Mouse (Mus musculus) embryonic stem cell, embryonic (primary cell): ENCODE data around the gene Fbxl15.

Source experiments
- CTCF ChIA-PET, 4 experiments: fragments of 300-600 bp in 2 of 4; fragments of 350-600 bp in 2 of 4; sonication (Branson Sonifier 250); formaldehyde crosslinking; loops; one replicate each; lab custom pipeline; 2022; ENCODE audit warnings: inconsistent platforms in 2 of 4; lab: Charles Lee
- POLR2A ChIA-PET, 4 experiments: fragments of 300-600 bp in 2 of 4; fragments of 350-600 bp in 2 of 4; sonication (Branson Sonifier 250); formaldehyde crosslinking; loops; one replicate each; lab custom pipeline; 2022; ENCODE audit warnings: antibody characterized with exemption in 4 of 4, inconsistent platforms in 1 of 4; lab: Charles Lee

Gene Fbxl15

GRCm38 (mm10) chr19:46304908-46305333, 23.1 kb upstream of the Fbxl15 start:
- ChIA-PET CTCF (interaction anchor here (0.5 to 2.1 kb wide), 40 partner anchors 10 to 265 kb away, joined by 3 to 18 read pairs (median 5); partner anchors contain the start of genes Fbxl15 (in 2 of the 4), Actr1a (in 1 of the 4), Elovl3 (in 1 of the 4) and Gbf1 (in 1 of the 4)), POLR2A (interaction anchor here in 3 of 4 experiments (0.9 to 3.2 kb wide), 25 partner anchors 10 to 268 kb away, joined by 3 to 16 read pairs (median 5); partner anchors contain the start of genes Fbxl15 (in 3 of the 3), Gbf1 (in 1 of the 3), Nolc1 (in 1 of the 3) and Pitx3 (in 1 of the 3))

DNA sequence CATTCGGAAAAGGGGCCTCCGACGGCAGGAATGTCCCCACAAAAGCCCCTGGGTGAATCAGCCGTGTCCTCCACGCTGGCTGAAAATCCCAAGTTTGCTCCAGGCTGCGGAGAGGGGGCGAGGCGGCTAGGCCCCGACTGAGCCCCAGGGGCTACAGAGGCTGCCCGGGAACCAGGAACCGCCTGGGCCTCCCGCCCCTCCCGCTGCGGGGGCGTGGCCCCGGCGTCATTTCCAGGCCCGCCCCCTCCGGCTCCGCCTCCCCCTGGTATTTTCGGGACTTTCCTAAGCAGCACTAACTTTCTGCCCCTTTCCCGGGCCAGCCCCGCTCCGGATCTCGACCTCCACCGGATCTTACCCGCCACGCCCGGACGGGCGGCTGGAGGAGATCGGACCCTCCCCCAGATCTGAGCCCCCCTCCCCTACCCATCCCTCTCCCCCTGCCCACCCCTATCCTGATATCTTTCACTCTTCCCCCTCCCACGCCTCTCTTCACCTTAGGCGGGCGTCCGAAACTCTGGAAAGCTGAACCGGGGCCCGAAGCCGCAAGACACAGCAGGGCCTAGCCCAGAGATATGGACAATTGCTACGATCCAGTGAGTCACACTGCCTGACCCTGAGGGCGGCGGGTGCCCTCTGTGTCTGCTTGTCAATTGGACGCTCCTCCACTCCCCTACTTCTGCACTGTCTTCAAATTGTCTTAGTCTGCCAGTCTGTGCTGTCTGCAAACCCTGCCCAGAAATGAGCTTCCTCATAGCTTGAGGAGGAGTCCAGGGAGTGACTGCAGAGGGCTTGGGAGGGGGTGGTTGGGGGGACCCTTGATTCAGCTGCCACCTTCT, 22.3 kb upstream of the Fbxl15 start:
- POLR2A ChIA-PET = interaction anchor here in 3 of 4 experiments (0.6 to 3.2 kb wide), 11 partner anchors 10 to 268 kb away, joined by 3 to 16 read pairs (median 7); partner anchors contain the start of genes Fbxl15 (in 2 of the 3) and Nolc1 (in 1 of the 3)

DNA sequence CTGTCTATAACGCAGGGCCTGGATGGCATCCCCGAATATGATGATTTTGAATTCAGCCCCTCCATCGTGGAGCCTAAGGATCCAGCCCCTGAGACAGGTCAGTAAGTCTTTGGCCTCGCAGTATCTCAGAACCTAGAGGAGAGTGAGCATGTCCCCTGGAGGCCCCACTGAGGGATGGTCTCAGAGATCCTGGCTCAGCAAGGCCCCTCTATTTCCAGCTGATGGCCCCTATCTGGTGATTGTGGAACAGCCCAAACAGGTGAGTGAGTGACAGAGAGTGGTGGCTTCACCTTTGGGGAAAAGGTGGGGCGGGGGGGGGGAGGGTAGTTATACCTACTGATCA, 21.7 kb upstream of the Fbxl15 start:
- ChIA-PET POLR2A (interaction anchor here in 2 of 4 experiments (0.6 to 3.2 kb wide), 3 partner anchors 9 to 98 kb away, joined by 3 to 16 read pairs (median 7); no protein-coding TSS in a partner anchor), CTCF (interaction anchor here in 3 of 4 experiments (0.6 to 0.9 kb wide), 4 partner anchors 8 to 165 kb away, joined by 3 to 14 read pairs (median 3); no protein-coding TSS in a partner anchor)

More for the DNA sequence above, 22.3 kb upstream of the Fbxl15 start:
- CTCF ChIA-PET = interaction anchor here in 3 of 4 experiments (0.6 to 2.1 kb wide), 12 partner anchors 8 to 166 kb away, joined by 3 to 16 read pairs (median 5); partner anchors contain the start of gene Fbxl15 (in 1 of the 3)

- POLR2A ChIA-PET = interaction anchor here in 2 of 4 experiments (0.5 to 3.2 kb wide), 6 partner anchors 9 to 196 kb away, joined by 3 to 16 read pairs (median 3); partner anchors contain the start of gene Fbxl15 (in 1 of the 2)
- CTCF ChIA-PET = interaction anchor here in 3 of 4 experiments (0.5 to 0.9 kb wide), 3 partner anchors 7 to 337 kb away, joined by 3 read pairs; no protein-coding TSS in a partner anchor
These were observed 21.2 kb upstream of the Fbxl15 start for GRCm38 (mm10) chr19:46306751-46307289.

DNA sequence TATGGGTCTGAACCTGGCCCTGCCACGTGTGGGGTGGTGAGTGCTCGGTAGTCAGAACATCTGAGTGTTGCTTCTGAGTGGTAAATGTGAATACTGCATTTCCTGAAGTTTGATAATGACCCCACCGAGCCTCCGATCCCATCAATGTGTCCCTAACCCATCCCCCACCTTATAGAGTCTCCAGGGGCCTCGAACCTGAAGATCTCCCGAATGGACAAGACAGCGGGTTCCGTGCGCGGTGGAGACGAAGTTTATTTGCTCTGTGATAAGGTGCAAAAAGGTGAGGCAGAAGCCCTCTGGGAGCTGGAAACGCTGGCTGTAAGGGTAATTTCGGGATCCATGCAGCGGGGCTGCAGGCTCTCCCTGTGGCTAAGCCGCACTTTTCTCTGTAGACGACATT, 20.2 kb upstream of the Fbxl15 start:
- CTCF ChIA-PET = interaction anchor here in 1 of 4 experiments (0.5 kb wide), 1 partner anchor 175 kb away, joined by 3 read pairs; no protein-coding TSS in a partner anchor
- POLR2A ChIA-PET = interaction anchor here in 2 of 4 experiments (0.6 to 1.5 kb wide), 4 partner anchors 21 to 195 kb away, joined by 3 to 7 read pairs (median 3); partner anchors contain the start of gene Fbxl15 (in 1 of the 2)

- ChIA-PET CTCF (interaction anchor here (0.6 to 2.6 kb wide), 20 partner anchors 11 to 290 kb away, joined by 3 to 19 read pairs (median 4); partner anchors contain the start of genes Fbxl15 (in 2 of the 4), Arl3 (in 1 of the 4), Elovl3 (in 1 of the 4) and Nolc1 (in 1 of the 4)), POLR2A (interaction anchor here in 3 of 4 experiments (0.5 to 1.6 kb wide), 7 partner anchors 20 to 799 kb away, joined by 3 read pairs; partner anchors contain the start of genes Pitx3 (in 1 of the 3) and Sufu (in 1 of the 3))
These were observed 19.7 kb upstream of the Fbxl15 start for GRCm38 (mm10) chr19:46308303-46308702.

DNA sequence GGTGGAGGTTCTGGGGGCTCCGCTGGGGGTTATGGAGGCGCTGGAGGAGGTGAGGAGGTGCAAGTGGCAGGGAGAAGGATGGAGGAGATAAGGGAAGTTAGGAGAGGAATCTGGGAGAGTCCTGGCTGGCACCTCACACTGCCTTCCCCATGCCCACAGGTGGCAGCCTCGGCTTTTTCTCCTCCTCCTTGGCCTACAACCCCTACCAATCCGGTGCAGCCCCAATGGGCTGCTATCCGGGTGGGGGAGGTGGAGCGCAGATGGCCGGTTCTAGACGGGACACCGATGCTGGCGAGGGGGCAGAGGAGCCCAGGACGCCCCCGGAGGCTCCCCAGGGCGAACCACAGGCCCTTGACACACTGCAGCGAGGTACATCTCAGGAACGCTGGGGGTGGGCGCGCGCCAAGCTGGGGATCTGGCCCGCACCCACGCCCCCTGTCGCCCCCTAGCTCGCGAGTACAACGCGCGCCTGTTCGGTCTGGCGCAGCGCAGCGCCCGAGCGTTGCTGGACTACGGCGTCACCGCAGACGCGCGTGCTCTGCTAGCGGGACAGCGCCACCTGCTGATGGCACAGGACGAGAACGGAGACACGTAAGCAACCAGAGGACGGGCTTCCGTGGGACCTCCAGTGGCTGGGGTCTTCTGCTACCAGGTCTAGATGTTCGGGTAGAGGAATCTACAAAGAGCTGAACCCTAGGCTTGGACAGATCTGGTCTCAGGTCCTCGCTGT, 19.1 kb upstream of the Fbxl15 start:
- CTCF ChIA-PET = interaction anchor here (0.5 to 2.6 kb wide), 39 partner anchors 9 to 524 kb away, joined by 3 to 19 read pairs (median 4); partner anchors contain the start of genes Fbxl15 (in 3 of the 4), Arl3 (in 1 of the 4), Elovl3 (in 1 of the 4) and Nolc1 (in 1 of the 4)
- POLR2A ChIA-PET = interaction anchor here in 3 of 4 experiments (0.5 to 1.6 kb wide), 11 partner anchors 9 to 800 kb away, joined by 3 to 6 read pairs (median 3); partner anchors contain the start of genes Pitx3 (in 1 of the 3) and Sufu (in 1 of the 3)

DNA sequence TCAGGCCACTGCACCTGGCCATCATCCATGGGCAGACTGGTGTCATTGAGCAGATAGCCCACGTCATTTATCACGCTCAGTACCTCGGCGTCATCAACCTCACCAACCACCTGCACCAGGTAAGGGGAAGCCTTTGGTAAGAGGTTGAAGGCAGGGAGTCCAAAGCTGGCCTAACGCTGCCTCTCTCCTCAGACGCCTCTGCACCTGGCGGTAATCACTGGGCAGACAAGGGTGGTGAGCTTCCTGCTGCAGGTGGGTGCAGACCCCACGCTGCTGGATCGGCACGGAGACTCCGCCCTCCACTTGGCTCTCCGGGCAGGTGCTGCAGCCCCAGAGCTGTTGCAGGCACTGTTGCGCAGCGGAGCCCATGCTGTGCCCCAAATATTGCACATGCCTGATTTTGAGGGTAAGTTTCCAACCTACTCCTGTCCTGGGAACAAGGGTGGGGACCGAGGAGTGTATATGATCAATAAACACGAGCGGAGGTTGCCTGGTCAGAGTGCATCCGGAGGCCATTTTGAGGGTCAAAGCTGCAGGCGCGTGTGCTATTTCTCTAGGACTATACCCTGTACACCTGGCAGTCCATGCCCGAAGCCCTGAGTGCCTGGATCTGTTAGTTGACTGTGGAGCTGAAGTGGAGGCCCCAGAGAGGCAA, 18.2 kb upstream of the Fbxl15 start:
- CTCF ChIA-PET = interaction anchor here (0.5 to 2.6 kb wide), 30 partner anchors 8 to 504 kb away, joined by 3 to 19 read pairs (median 4); partner anchors contain the start of genes Fbxl15 (in 3 of the 4) and Pitx3 (in 1 of the 4)

GRCm38 (mm10) chr19:46310312-46310865, 17.6 kb upstream of the Fbxl15 start:
- CTCF ChIA-PET = interaction anchor here (0.5 to 2.6 kb wide), 15 partner anchors 8 to 645 kb away, joined by 3 to 19 read pairs (median 4); partner anchors contain the start of genes Fbxl15 (in 2 of the 4) and Pitx3 (in 1 of the 4)

More for the DNA sequence above, 18.2 kb upstream of the Fbxl15 start:
- POLR2A ChIA-PET = interaction anchor here in 3 of 4 experiments (0.5 to 1.6 kb wide), 10 partner anchors 8 to 321 kb away, joined by 3 to 6 read pairs (median 3); partner anchors contain the start of genes Pitx3 (in 1 of the 3) and Sufu (in 1 of the 3)

DNA sequence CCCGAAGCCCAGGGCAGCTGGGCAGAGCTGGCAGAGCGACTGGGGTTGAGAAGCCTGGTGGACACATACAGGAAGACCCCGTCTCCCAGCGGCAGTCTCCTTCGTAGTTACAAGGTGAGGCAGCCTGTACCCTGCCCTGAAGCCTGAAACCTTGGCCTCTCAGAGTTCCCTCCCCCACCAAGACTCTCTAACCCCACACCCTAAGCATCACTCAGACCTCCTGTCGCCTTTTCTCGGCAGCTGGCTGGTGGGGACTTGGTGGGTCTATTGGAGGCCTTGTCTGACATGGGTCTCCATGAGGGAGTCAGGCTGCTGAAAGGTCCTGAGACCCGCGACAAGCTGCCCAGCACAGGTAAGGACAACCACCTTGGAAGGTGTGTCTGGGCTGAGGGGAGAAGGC, 16.6 kb upstream of the Fbxl15 start:
- CTCF ChIA-PET = no interaction called here

More at GRCm38 (mm10) chr19:46310312-46310865, 17.6 kb upstream of the Fbxl15 start:
- POLR2A ChIA-PET = interaction anchor here in 1 of 4 experiments (0.5 to 1.5 kb wide), 3 partner anchors 8 to 191 kb away, joined by 3 to 6 read pairs (median 5); no protein-coding TSS in a partner anchor

DNA sequence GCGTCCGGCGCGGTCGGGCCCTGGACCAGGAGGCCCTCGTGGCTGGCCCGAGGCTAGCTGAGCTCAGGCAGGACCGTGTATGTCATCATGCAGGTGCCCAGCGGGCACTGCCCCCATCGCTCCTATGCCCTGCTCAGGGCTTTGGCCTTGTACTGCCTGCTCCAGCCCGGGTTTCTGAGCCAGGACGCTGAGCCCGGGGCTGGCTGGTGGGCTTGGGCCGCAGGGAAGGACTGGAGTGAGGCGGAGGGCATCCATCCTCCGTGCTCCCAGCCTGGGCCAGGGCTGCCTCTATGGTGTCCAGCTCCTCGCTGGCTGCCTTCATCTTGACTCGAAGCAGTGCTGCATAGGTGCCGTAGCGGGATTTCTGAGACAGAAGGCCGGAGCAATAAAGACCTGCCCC, 15.4 kb upstream of the Fbxl15 start:
- POLR2A ChIA-PET = interaction anchor here in 1 of 4 experiments (1.0 to 1.6 kb wide), 4 partner anchors 10 to 257 kb away, joined by 3 to 9 read pairs (median 4); partner anchors contain the start of gene Sufu
- CTCF ChIA-PET = interaction anchor here in 1 of 4 experiments (1.3 kb wide), 1 partner anchor 176 kb away, joined by 3 read pairs; no protein-coding TSS in a partner anchor

More for the DNA sequence above, 16.6 kb upstream of the Fbxl15 start:
- POLR2A ChIA-PET = interaction anchor here in 1 of 4 experiments (0.6 kb wide), 1 partner anchor 492 kb away, joined by 3 read pairs; no protein-coding TSS in a partner anchor

DNA sequence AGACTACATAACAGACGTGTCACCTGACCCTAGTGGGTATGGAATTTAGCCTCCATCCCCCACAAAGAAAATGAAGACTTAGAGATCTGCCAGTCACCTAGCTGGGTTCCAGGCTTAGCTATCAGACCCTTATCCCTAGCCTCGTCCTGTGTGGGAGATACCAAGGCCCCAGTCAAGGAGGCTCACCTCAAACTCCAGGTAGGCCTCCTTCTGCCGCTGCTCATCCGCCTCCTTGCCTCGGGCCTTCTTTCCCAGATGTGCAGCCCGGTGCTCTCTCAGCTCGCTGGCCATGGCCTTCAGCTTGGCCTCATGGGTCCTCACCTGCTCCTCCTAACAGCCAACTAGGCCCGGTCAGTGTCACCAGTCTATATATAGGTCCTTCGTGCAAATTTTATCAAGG, 14.9 kb upstream of the Fbxl15 start:
- CTCF ChIA-PET = interaction anchor here in 1 of 4 experiments (0.6 to 1.3 kb wide), 2 partner anchors 72 to 177 kb away, joined by 3 read pairs; no protein-coding TSS in a partner anchor

DNA sequence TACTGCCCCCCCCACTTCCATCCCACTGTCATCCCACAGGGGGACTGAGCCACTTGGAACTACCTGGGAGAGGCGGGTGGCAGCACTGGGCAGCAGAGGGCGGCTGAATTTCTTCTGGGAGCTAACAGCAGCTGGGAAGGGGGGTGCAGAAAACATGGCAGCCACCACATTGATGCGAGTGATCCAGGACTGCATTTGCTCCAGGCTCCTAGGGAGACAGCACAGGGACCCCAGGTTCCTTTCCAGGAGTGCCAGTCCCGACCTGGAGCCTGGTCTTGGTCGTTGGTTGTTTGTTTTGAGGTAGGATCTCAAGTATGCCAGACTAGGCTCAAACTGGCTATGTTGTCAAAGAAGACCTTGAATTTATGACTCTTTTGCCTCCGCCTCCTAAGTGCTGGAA, 14.4 kb upstream of the Fbxl15 start:
- POLR2A ChIA-PET = interaction anchor here in 2 of 4 experiments (0.7 to 3.8 kb wide), 8 partner anchors 8 to 83 kb away, joined by 3 to 16 read pairs (median 9); partner anchors contain the start of genes Fbxl15 (in 2 of the 2), Nfkb2 (in 2 of the 2) and Sufu (in 2 of the 2)
- CTCF ChIA-PET = interaction anchor here in 2 of 4 experiments (0.6 to 1.9 kb wide), 5 partner anchors 7 to 567 kb away, joined by 3 to 11 read pairs (median 3); partner anchors contain the start of gene Nfkb2 (in 1 of the 2)

More for the DNA sequence above, 14.9 kb upstream of the Fbxl15 start:
- POLR2A ChIA-PET = interaction anchor here in 1 of 4 experiments (1.0 to 2.2 kb wide), 5 partner anchors 9 to 257 kb away, joined by 3 to 14 read pairs (median 4); partner anchors contain the start of genes Fbxl15 and Sufu

DNA sequence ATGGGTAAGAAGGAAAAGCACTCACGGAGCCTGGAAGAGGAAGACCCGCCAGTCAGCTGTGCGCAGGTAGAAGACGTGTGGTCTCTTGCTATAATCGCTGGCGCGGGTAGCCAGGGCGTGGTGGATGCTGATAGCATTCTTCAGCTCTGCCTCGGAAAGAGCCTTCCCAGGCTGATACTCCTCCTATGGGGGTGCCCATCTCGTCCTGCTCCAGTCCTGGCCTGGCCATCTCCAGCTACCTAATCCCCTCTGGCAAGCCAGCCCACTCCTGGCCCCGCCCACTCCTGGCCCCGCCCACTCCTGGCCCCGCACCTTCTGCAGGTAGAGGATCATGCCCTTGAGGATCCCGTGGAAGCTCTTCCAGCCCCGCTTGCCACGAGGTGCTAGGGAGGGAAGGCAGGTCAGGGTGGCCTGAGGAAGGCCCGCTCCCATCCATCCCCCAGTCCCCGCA, 13.8 kb upstream of the Fbxl15 start:
- CTCF ChIA-PET = interaction anchor here in 2 of 4 experiments (0.6 to 1.9 kb wide), 8 partner anchors 8 to 568 kb away, joined by 3 to 11 read pairs (median 3); partner anchors contain the start of genes Nfkb2 (in 2 of the 2) and Elovl3 (in 1 of the 2)

More for the DNA sequence above, 13.8 kb upstream of the Fbxl15 start:
- POLR2A ChIA-PET = interaction anchor here in 3 of 4 experiments (0.5 to 3.8 kb wide), 13 partner anchors 9 to 1000 kb away, joined by 3 to 16 read pairs (median 4); partner anchors contain the start of genes Fbxl15 (in 3 of the 3), Nfkb2 (in 2 of the 3) and Sufu (in 2 of the 3)
